In the genomic region with DNA sequence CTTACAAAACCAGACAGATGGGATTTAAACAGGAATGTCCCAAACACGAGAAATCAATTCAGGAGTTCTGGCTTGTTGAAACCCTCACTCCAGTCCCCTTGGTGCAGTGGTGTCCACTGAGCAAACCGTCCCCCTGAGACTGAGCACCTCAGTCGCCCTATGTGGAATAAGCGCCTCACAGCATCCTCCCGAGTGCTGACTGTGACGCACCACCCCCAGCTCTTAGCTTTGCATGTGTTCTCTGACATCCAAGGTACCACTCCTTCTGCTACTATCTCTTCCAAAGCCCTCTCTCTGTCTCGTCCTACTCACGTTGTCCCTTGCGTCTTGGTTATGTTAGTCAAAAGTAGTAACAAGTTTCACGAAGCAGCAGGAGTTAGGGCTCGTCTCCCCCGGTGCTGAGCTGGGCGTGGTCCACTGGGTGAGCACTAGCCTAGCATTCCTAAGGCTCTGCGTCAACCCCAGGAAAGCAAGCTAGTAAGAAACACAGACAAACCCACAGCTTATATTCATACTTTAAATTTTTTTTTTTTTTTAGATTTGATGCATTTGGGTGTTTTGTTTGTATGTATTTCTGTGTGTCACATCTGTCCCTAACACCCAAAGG, we compare ENCODE assay signal across 16 mouse cellular contexts. TPM values are rescaled to one million over a fixed set of nuclear protein-coding genes. Genes with fewer than 3 reads are reported as not detected.
A peak's percentile ranks its signal among the peaks of the same experiment; 100 is the strongest.
DNase-seq lines count a peak whose midpoint lies in the region; ATAC-seq and TF ChIP-seq lines count a peak whose summit lies in the region.
"Had no signal": no experiment of that assay in that cellular context is flagged by ENCODE, and none has a peak within 500 bp of the region (broad histone marks: within the 10 kb centered on the region; RNA-seq: fewer than 3 reads in every experiment).

No protein-coding gene starts in this region.

- H3K4me3 ChIP-seq in heart, embryonic 12.5 days, result no peak overlapping the region
- no peak overlapping the region for H3K4me3 ChIP-seq in limb, embryonic 15.5 days
- H3K4me3 ChIP-seq in stomach, postnatal 0 days (ENCODE audit: low read depth, low read length), result peak overlapping the region; percentile 21
- H3K4me3 ChIP-seq in midbrain, embryonic 15.5 days, result no peak overlapping the region
- H3K4me3 ChIP-seq: hindbrain, embryonic 10.5 days; liver, embryonic 12.5 days; midbrain, embryonic 10.5 days; neural tube, embryonic 12.5 days had no signal

- no peak for TF ChIP-seq EP300 in stomach, postnatal 0 days (optimal IDR thresholded peaks at IDR 0.05)

- TF ChIP-seq CTCF in stomach, postnatal 0 days (IDR thresholded peaks at IDR 0.05; ENCODE audit: low read depth), result no peak

- H3K4me1 ChIP-seq in heart, embryonic 12.5 days (replicated peaks), result peaks cover 36% of the 10 kb centered on the region
- peaks cover 21% of the 10 kb centered on the region for H3K4me1 ChIP-seq in limb, embryonic 15.5 days
- peaks cover 6% of the 10 kb centered on the region for H3K4me1 ChIP-seq in stomach, postnatal 0 days (replicated peaks; ENCODE audit: control insufficient read depth, insufficient read depth)
- H3K4me1 ChIP-seq in midbrain, embryonic 15.5 days, result no peaks in the 10 kb centered on the region
- H3K4me1 ChIP-seq: midbrain, embryonic 10.5 days; neural tube, embryonic 12.5 days had no signal

- H3K4me2 ChIP-seq in heart, embryonic 12.5 days, result no peak overlapping the region
- H3K4me2 ChIP-seq in limb, embryonic 15.5 days, result no peak overlapping the region
- peak overlapping the region; percentile 48 for H3K4me2 ChIP-seq in stomach, postnatal 0 days (replicated peaks; ENCODE audit: low read depth)
- no peak overlapping the region for H3K4me2 ChIP-seq in midbrain, embryonic 15.5 days
- H3K4me2 ChIP-seq: liver, embryonic 12.5 days; neural tube, embryonic 12.5 days had no signal

- DNase-seq in heart, postnatal 14 days, result no peak
- peak; percentile 33 for DNase-seq in urinary bladder, adult 18-20 months (ENCODE audit: low spot score in 2 of 2)
- no peak for DNase-seq in urinary bladder, postnatal 10 days (ENCODE audit: low spot score)
- peak; percentile 66 for DNase-seq in stomach, postnatal 0 days (ENCODE audit: low spot score)
- DNase-seq in spleen, postnatal 14 days (ENCODE audit: low spot score in 2 of 2), result no peak
- DNase-seq: adrenal gland, postnatal 14 days; kidney, postnatal 14 days; layer of hippocampus, postnatal 36 days; thymus, postnatal 36 days had no signal

- H3K27ac ChIP-seq in heart, embryonic 12.5 days (ENCODE audit: poor library complexity, severe bottlenecking), result peak overlapping the region; percentile 75; the same call in 1 of the 2 replicates
- H3K27ac ChIP-seq in limb, embryonic 15.5 days, result peak overlapping the region; percentile 57
- peak overlapping the region; percentile 87 for H3K27ac ChIP-seq in stomach, postnatal 0 days (replicated peaks)
- H3K27ac ChIP-seq in midbrain, embryonic 15.5 days, result no peak overlapping the region
- H3K27ac ChIP-seq: hindbrain, embryonic 10.5 days; liver, embryonic 12.5 days; midbrain, embryonic 10.5 days; neural tube, embryonic 12.5 days had no signal

- peaks cover 14% of the 10 kb centered on the region; the same call in 1 of the 2 replicates for H3K36me3 ChIP-seq in heart, embryonic 12.5 days
- no peaks in the 10 kb centered on the region for H3K36me3 ChIP-seq in limb, embryonic 15.5 days
- H3K36me3 ChIP-seq in stomach, postnatal 0 days (ENCODE audit: control insufficient read depth, insufficient read depth, low read length), result no peaks in the 10 kb centered on the region
- H3K36me3 ChIP-seq in midbrain, embryonic 15.5 days (replicated peaks), result no peaks in the 10 kb centered on the region
- H3K36me3 ChIP-seq: liver, embryonic 12.5 days had no signal

- intact Hi-C loops in heart, postnatal 14 days (cut with DNase I), result no loop called here

- 70% methylated on average over 14 of the region's 14 CpGs for WGBS in heart, embryonic 12.5 days
- WGBS in limb, embryonic 15.5 days, result 64% methylated on average over 14 of the region's 14 CpGs
- WGBS in stomach, postnatal 0 days, result 31% methylated on average over 14 of the region's 14 CpGs
- WGBS in midbrain, embryonic 15.5 days, result 83% methylated on average over 14 of the region's 14 CpGs

- no peaks in the 10 kb centered on the region for H3K9me3 ChIP-seq in heart, embryonic 12.5 days (replicated peaks)
- no peaks in the 10 kb centered on the region for H3K9me3 ChIP-seq in limb, embryonic 15.5 days
- no peaks in the 10 kb centered on the region for H3K9me3 ChIP-seq in stomach, postnatal 0 days (ENCODE audit: control insufficient read depth, low read length)
- no peaks in the 10 kb centered on the region for H3K9me3 ChIP-seq in midbrain, embryonic 15.5 days
- H3K9me3 ChIP-seq: hindbrain, embryonic 10.5 days; liver, embryonic 12.5 days; midbrain, embryonic 10.5 days; neural tube, embryonic 12.5 days had no signal

- no peaks in the 10 kb centered on the region for H3K27me3 ChIP-seq in heart, embryonic 12.5 days (replicated peaks)
- H3K27me3 ChIP-seq in limb, embryonic 15.5 days, result no peaks in the 10 kb centered on the region
- H3K27me3 ChIP-seq in stomach, postnatal 0 days (ENCODE audit: control insufficient read depth, insufficient read depth, low read length), result no peaks in the 10 kb centered on the region
- no peaks in the 10 kb centered on the region for H3K27me3 ChIP-seq in midbrain, embryonic 15.5 days (replicated peaks)
- H3K27me3 ChIP-seq: liver, embryonic 12.5 days; neural tube, embryonic 12.5 days had no signal

- H3K9ac ChIP-seq in heart, embryonic 12.5 days, result no peak overlapping the region
- H3K9ac ChIP-seq in limb, embryonic 15.5 days, result no peak overlapping the region
- H3K9ac ChIP-seq in stomach, postnatal 0 days (ENCODE audit: low read length), result peak overlapping the region; percentile 50
- no peak overlapping the region for H3K9ac ChIP-seq in midbrain, embryonic 15.5 days
- H3K9ac ChIP-seq: liver, embryonic 12.5 days; neural tube, embryonic 12.5 days had no signal

- ATAC-seq in heart, embryonic 12.5 days (ENCODE audit: insufficient number of reproducible peaks, low FRiP score), result no peak
- ATAC-seq in limb, embryonic 15.5 days (ENCODE audit: insufficient number of reproducible peaks, low FRiP score, low TSS enrichment, low read depth), result no peak
- peak; percentile 80 for ATAC-seq in stomach, postnatal 0 days (ENCODE audit: low FRiP score, low TSS enrichment)
- ATAC-seq in midbrain, embryonic 15.5 days (replicated peaks), result no peak
- ATAC-seq: liver, embryonic 12.5 days had no signal

RNA-seq across cellular contexts. Expression of a gene that starts 43.0 kb away (rescaled TPM):
- 54.8 and 58.6 TPM in 2 replicates for polyA plus RNA-seq in heart, embryonic 12.5 days (2016; fragmentation: Nextera tagmentation; extraction: Ambion mirVana)
- 10 to 100 TPM; 87.4 to 93.9 TPM for total RNA-seq in heart, postnatal 14 days (2021)
- polyA plus RNA-seq in limb, embryonic 15.5 days (2015; fragmentation: Nextera tagmentation; extraction: Ambion mirVana), result 35.5 and 47.1 TPM in 2 replicates
- polyA plus RNA-seq in stomach, postnatal 0 days (2015; fragmentation: Nextera tagmentation; extraction: Ambion mirVana), result 25.7 and 26.0 TPM in 2 replicates
- polyA plus RNA-seq in midbrain, embryonic 15.5 days (2015; fragmentation: Nextera tagmentation; extraction: Ambion mirVana), result 36.5 and 37.1 TPM in 2 replicates

RNA-seq across cellular contexts. Expression of a gene that starts 43.9 kb away (rescaled TPM):
- 36.3 and 36.6 TPM in 2 replicates for polyA plus RNA-seq in heart, embryonic 12.5 days (2016; fragmentation: Nextera tagmentation; extraction: Ambion mirVana)
- 10 to 100 TPM; 43.4 to 43.8 TPM for total RNA-seq in heart, postnatal 14 days (2021)
- 28.9 and 29.3 TPM in 2 replicates for polyA plus RNA-seq in limb, embryonic 15.5 days (2015; fragmentation: Nextera tagmentation; extraction: Ambion mirVana)
- polyA plus RNA-seq in stomach, postnatal 0 days (2015; fragmentation: Nextera tagmentation; extraction: Ambion mirVana), result 28.8 and 30.3 TPM in 2 replicates
- 50.4 and 55.1 TPM in 2 replicates for polyA plus RNA-seq in midbrain, embryonic 15.5 days (2015; fragmentation: Nextera tagmentation; extraction: Ambion mirVana)

Comparison
In these comparisons a context has a peak if more than half of its experiments do, and no peak if none do; other contexts are left out.
1. DNase-seq: peak in urinary bladder, adult 18-20 months (2 of 2) and stomach, postnatal 0 days (single experiment); none in heart, postnatal 14 days (0 of 2), urinary bladder, postnatal 10 days (single experiment) and spleen, postnatal 14 days (0 of 2).